Mouse (Mus musculus) Patski (cell line): Measurements from ENCODE around the gene Tmco4. TPM values are rescaled to one million over a fixed set of nuclear protein-coding genes. Genes with fewer than 3 reads are reported as not detected.

Source experiments
- ATAC-seq: fragments of 100-300 bp; one replicate; pipeline ENCODE4 v1.8.0; 2021
- CTCF ChIA-PET: fragments of 350-600 bp; sonication (Branson Sonifier 250); formaldehyde crosslinking; loops from one replicate; lab custom pipeline; 2022; ENCODE audit warnings: inconsistent platforms; lab: Charles Lee
- POLR2A ChIA-PET: fragments of 350-600 bp; sonication (Branson Sonifier 250); formaldehyde crosslinking; loops from one replicate; lab custom pipeline; 2022; ENCODE audit warnings: antibody characterized with exemption, inconsistent platforms; lab: Charles Lee
- DNase-seq: peaks from one replicate; pipeline ENCODE4 v3.0.0-alpha.2; 2011; ENCODE audit warnings: low read depth, low spot score
- H3K27me3 ChIP-seq: fragments of 371-371 bp; one replicate; pipeline ENCODE4 v1.5.1; 2021
- CTCF ChIP-seq: fragments of 100-300 bp; IDR thresholded peaks from one replicate; pipeline ENCODE4 v1.5.1; 2021
- in situ Hi-C: fragments of 300-500 bp; cut with MboI; formaldehyde crosslinking; loops from 3 replicates; pipeline ENCODE4 v1.11.1; 2018; ENCODE audit warnings: low pct_unique_long_range_greater_than_20kb, mixed read lengths
- polyA plus RNA-seq: library from polyadenylated mRNA; unstranded; gene quantifications from one replicate; pipeline ENCODE4 v1.2.3, GENCODE M21; 2021

Tmco4 gene
- polyA plus RNA-seq, 1 experiment from 2014 or later: 6.8 TPM

- ATAC-seq: no peak
- no peak for TF ChIP-seq CTCF
- CTCF ChIA-PET: no interaction called here
- in situ Hi-C loops: loop anchor here (5.0 to 10.0 kb wide), 2 partner anchors 54 to 92 kb away; no protein-coding TSS in a partner anchor
- no peaks in the 10 kb centered on the region for H3K27me3 ChIP-seq
- POLR2A ChIA-PET: interaction anchor here (0.6 to 1.4 kb wide), 3 partner anchors 39 to 197 kb away, joined by 3 to 4 read pairs (median 3); no protein-coding TSS in a partner anchor
- DNase-seq: no peak
These were observed 117.7 kb downstream of the Tmco4 start for GRCm38 (mm10) chr4:139090303-139090940.

- POLR2A ChIA-PET: interaction anchor here (0.6 to 1.0 kb wide), 2 partner anchors 39 to 197 kb away, joined by 3 read pairs; no protein-coding TSS in a partner anchor
- in situ Hi-C loops: loop anchor here (5.0 to 10.0 kb wide), 2 partner anchors 54 to 91 kb away; no protein-coding TSS in a partner anchor
- no peaks in the 10 kb centered on the region for H3K27me3 ChIP-seq
- CTCF ChIA-PET: no interaction called here
- ATAC-seq (no peak), DNase-seq (no peak)
- TF ChIP-seq CTCF: no peak
These were observed 118.4 kb downstream of the Tmco4 start for GRCm38 (mm10) chr4:139091066-139091465.

- no peak for ATAC-seq
- POLR2A ChIA-PET: no interaction called here
These were observed 119.0 kb downstream of the Tmco4 start for GRCm38 (mm10) chr4:139091478-139092355.

GRCm38 (mm10) chr4:139092356-139093195 lies 119.9 kb downstream of the Tmco4 start, which contains the start of gene Nbl1:
Nbl1 (minus strand) TSS chr4:139092993.
- ChIA-PET CTCF (no interaction called here), POLR2A (interaction anchor here (0.6 to 0.7 kb wide), 2 partner anchors 9 to 195 kb away, joined by 4 read pairs; no protein-coding TSS in a partner anchor)
- in situ Hi-C loops: loop anchor here (5.0 to 10.0 kb wide), 2 partner anchors 52 to 90 kb away; no protein-coding TSS in a partner anchor
- peak; percentile 68 for ATAC-seq
- no peak for DNase-seq
- no peak for TF ChIP-seq CTCF
- H3K27me3 ChIP-seq: no peaks in the 10 kb centered on the region

More at GRCm38 (mm10) chr4:139091478-139092355, 119.0 kb downstream of the Tmco4 start:
- in situ Hi-C loops: loop anchor here (5.0 to 10.0 kb wide), 2 partner anchors 53 to 91 kb away; no protein-coding TSS in a partner anchor
- DNase-seq: no peak
- no peaks in the 10 kb centered on the region for H3K27me3 ChIP-seq
- CTCF ChIA-PET: no interaction called here
- TF ChIP-seq CTCF: no peak

GRCm38 (mm10) chr4:139093196-139093530 lies 120.5 kb downstream of the Tmco4 start:
- in situ Hi-C loops: loop anchor here (5.0 to 10.0 kb wide), 2 partner anchors 52 to 89 kb away; no protein-coding TSS in a partner anchor
- no peaks in the 10 kb centered on the region for H3K27me3 ChIP-seq
- ATAC-seq (no peak), DNase-seq (no peak)
- no peak for TF ChIP-seq CTCF
- ChIA-PET POLR2A (interaction anchor here (0.7 kb wide), 1 partner anchor 195 kb away, joined by 4 read pairs; no protein-coding TSS in a partner anchor), CTCF (no interaction called here)

- ChIA-PET POLR2A (interaction anchor here (1.1 kb wide), 1 partner anchor 12 kb away, joined by 3 read pairs; no protein-coding TSS in a partner anchor), CTCF (interaction anchor here (2.1 kb wide), 1 partner anchor 125 kb away, joined by 5 read pairs; no protein-coding TSS in a partner anchor)
- DNase-seq (no peak), ATAC-seq (no peak)
- no peaks in the 10 kb centered on the region for H3K27me3 ChIP-seq
- in situ Hi-C loops: loop anchor here (10.0 kb wide), 1 partner anchor 49 kb away; no protein-coding TSS in a partner anchor
- TF ChIP-seq CTCF: no peak
These were observed 122.7 kb downstream of the Tmco4 start for GRCm38 (mm10) chr4:139095406-139095805.

- CTCF ChIA-PET: no interaction called here
- in situ Hi-C loops: loop anchor here (10.0 kb wide), 1 partner anchor 49 kb away; no protein-coding TSS in a partner anchor
- no peak for TF ChIP-seq CTCF
- POLR2A ChIA-PET: no interaction called here
- no peak for ATAC-seq
- DNase-seq: no peak
- H3K27me3 ChIP-seq: no peaks in the 10 kb centered on the region
These were observed 123.5 kb downstream of the Tmco4 start for GRCm38 (mm10) chr4:139096201-139096600.

GRCm38 (mm10) chr4:139100326-139100725 lies 127.6 kb downstream of the Tmco4 start:
- ChIA-PET CTCF (interaction anchor here (1.4 kb wide), 1 partner anchor 13 kb away, joined by 5 read pairs; no protein-coding TSS in a partner anchor), POLR2A (no interaction called here)
- in situ Hi-C loops: no loop called here
- DNase-seq (no peak), ATAC-seq (no peak)
- TF ChIP-seq CTCF: no peak
- H3K27me3 ChIP-seq: no peaks in the 10 kb centered on the region

- TF ChIP-seq CTCF: no peak
- no peak for ATAC-seq
- no peaks in the 10 kb centered on the region for H3K27me3 ChIP-seq
- ChIA-PET CTCF (interaction anchor here (1.1 to 1.4 kb wide), 2 partner anchors 12 to 14 kb away, joined by 3 to 5 read pairs; no protein-coding TSS in a partner anchor), POLR2A (no interaction called here)
- DNase-seq: no peak
- in situ Hi-C loops: no loop called here
These were observed 128.9 kb downstream of the Tmco4 start for GRCm38 (mm10) chr4:139101546-139101945.
